Mouse (Mus musculus) liver, embryonic 16.5 days (tissue): Measurements from ENCODE around the gene Relch. TPM values are rescaled to one million over a fixed set of nuclear protein-coding genes. Genes with fewer than 3 reads are reported as not detected.

ENCODE experiments used
- ATAC-seq: fragments of 200-750 bp; cut with Nextera tagmentation; 2 replicates; pipeline ENCODE4 v1.8.0; 2017; ENCODE audit warnings: low read depth, mild to moderate bottlenecking, moderate number of reproducible peaks, moderate library complexity
- H3K27ac ChIP-seq: fragments of 300-500 bp; sonication (generic); 2 replicates; pipeline ENCODE4 v1.5.1; 2014; ENCODE audit warnings: mild to moderate bottlenecking, low read length
- H3K27me3 ChIP-seq: fragments of 300-500 bp; sonication (generic); 2 replicates; pipeline ENCODE4 v1.6.1; 2014; ENCODE audit warnings: low read depth, low read length, mixed read lengths; ENCODE audit not compliant: control insufficient read depth, insufficient read depth
- H3K36me3 ChIP-seq: fragments of 300-500 bp; sonication (generic); 2 replicates; pipeline ENCODE4 v1.6.1; 2014; ENCODE audit warnings: mild to moderate bottlenecking; ENCODE audit not compliant: control insufficient read depth, insufficient read depth
- H3K4me1 ChIP-seq: fragments of 300-500 bp; sonication (generic); 2 replicates; pipeline ENCODE4 v1.6.1; 2014; ENCODE audit warnings: low read depth, low read length, mixed read lengths; ENCODE audit not compliant: control insufficient read depth
- H3K4me2 ChIP-seq: fragments of 300-500 bp; sonication (generic); 2 replicates; pipeline ENCODE4 v1.6.1; 2014; ENCODE audit warnings: low read depth, low read length, mixed read lengths
- H3K4me3 ChIP-seq: fragments of 300-500 bp; sonication (generic); 2 replicates; pipeline ENCODE4 v1.5.1; 2014; ENCODE audit warnings: low read depth, mild to moderate bottlenecking, low read length
- H3K9ac ChIP-seq: fragments of 300-500 bp; sonication (generic); 2 replicates; pipeline ENCODE4 v1.6.1; 2014; ENCODE audit warnings: low read depth, low read length
- H3K9me3 ChIP-seq: fragments of 300-500 bp; sonication (generic); replicated peaks from 2 replicates; pipeline ENCODE4 v1.6.1; 2016; ENCODE audit warnings: low read length; ENCODE audit not compliant: control insufficient read depth
- WGBS: fragments of 180-500 bp; shearing (Covaris S2); extraction: QIAGEN DNeasy Blood & Tissue Kit; methylation state at CpG from one replicate; pipeline ENCODE4 v1.1.7; 2014; ENCODE audit not compliant: insufficient replicate concordance; 5-methylcytosine and 5-hydroxymethylcytosine counted together
- polyA plus RNA-seq: library from polyadenylated mRNA; unstranded; fragments of >200 nt; fragmentation: Nextera tagmentation; extraction: Ambion mirVana; gene quantifications from 2 replicates; pipeline ENCODE4 v1.2.1, GENCODE M21; 2015

Gene Relch
- polyA plus RNA-seq, 1 experiment from 2014 or later: 9.9 TPM

DNA sequence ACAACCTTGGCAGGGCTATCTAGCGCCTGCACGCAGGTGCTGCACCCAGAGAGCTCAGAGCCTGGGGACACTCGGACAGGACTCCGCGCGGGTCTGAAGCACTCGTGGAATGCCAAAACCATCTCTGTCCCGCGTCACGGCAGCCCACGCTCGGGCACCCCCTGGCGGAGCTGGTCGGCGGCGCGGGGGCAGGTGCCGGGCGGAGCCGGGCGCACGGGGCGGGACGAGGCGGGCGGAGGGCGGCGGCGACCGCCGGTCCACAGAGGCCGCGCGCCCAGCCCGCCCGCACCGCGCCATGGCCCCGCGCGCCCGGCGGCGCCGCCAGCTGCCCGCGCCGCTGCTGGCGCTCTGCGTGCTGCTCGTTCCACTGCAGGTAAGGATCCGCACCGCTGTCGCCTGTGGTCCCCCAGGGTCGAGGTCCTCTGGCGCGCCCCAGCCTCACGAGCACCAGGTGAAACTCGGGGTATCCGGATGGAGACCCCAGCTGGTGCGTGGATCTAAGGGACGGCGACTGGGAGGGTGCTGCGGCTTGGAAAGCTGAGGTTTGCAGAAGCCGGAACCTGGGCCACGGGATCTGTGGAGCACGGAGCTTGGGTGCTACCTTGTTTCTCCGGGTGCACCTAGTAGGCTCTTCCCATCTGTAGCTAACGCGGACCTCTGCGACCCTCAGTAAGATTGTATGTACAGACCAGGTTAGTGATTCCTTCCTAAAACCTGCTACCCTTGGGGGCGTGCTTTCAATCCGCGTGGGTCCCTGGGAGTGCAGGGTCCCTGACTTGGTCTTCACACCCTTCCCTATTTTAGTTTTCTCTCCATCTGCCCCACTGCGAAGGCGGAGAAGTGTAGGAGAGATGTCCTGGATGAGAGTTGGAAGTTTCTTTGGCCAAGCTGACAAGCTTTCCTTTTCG lies 117.0 kb downstream of the Relch start, which contains the start of gene Tnfrsf11a:
TSS of gene Tnfrsf11a (plus strand) at position 262 of the 908 bp plus-strand sequence.
- H3K27ac ChIP-seq: no peak within 1 kb of the TSS
- peak within 1 kb of the TSS; percentile 61 for H3K4me3 ChIP-seq
- H3K27me3 ChIP-seq: peaks cover 24% of the 10 kb centered on the region
- peaks cover 3% of the 10 kb centered on the region; the same call in 1 of the 2 replicates for H3K4me1 ChIP-seq
- no peaks in the 10 kb centered on the region for H3K36me3 ChIP-seq
- peak within 1 kb of the TSS; percentile 50 for H3K9ac ChIP-seq
- no peaks in the 10 kb centered on the region for H3K9me3 ChIP-seq
- peak within 1 kb of the TSS; percentile 75 for H3K4me2 ChIP-seq
- 3% methylated on average over 61 of the region's 77 CpGs for WGBS
- ATAC-seq: peak; percentile 75

GRCm38 (mm10) chr1:105781391-105782146 lies 117.9 kb downstream of the Relch start:
- 30% methylated on average over 12 of the region's 12 CpGs for WGBS
- no peak for ATAC-seq
- peak overlapping the region; percentile 61 for H3K4me3 ChIP-seq
- H3K9ac ChIP-seq: no peak overlapping the region
- peaks cover 3% of the 10 kb centered on the region; the same call in 1 of the 2 replicates for H3K4me1 ChIP-seq
- no peaks in the 10 kb centered on the region for H3K9me3 ChIP-seq
- no peak overlapping the region for H3K27ac ChIP-seq
- H3K27me3 ChIP-seq: peaks cover 24% of the 10 kb centered on the region
- peak overlapping the region; percentile 75 for H3K4me2 ChIP-seq
- H3K36me3 ChIP-seq: no peaks in the 10 kb centered on the region

DNA sequence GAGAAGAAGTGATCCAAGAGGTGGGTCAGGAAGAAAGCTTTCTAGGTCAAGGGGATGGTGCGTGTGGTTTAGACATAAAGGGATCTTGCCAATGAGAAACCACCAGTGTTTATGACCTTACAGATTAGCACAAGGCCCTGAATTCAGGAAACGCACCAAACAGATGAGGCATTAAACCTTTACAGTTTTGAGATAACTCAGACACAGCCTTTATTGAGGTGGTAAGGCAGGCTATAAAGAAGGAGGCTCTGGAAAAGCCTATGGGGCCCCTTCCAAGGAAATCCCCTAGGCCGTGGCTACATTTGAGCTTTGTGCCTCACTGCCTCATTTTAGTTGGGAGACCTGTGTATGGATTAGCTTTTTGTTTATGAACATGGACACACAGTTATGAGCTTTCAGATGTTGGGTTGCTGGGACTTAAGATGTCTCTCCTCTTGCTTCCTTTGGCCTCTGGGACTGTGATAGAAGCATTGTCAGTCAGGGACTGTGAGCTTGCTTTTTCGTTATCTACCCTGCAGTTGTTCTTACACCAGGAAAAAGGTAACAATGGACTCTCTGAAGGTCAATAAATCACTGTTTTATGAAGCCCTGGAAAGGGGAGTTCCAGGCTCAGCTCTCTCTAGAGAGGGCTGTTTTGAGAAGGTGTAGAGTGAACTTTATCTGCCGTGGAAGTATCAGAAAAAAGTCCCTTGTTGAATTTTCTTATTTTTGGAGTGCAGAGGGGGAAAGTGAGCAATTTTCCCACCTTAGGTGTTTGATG lies 120.8 kb downstream of the Relch start:
- no peak overlapping the region for H3K4me3 ChIP-seq
- peaks cover 24% of the 10 kb centered on the region for H3K27me3 ChIP-seq
- no peak overlapping the region for H3K9ac ChIP-seq
- no peak overlapping the region for H3K27ac ChIP-seq
- no peaks in the 10 kb centered on the region for H3K9me3 ChIP-seq
- H3K36me3 ChIP-seq: no peaks in the 10 kb centered on the region
- no peak for ATAC-seq
- H3K4me1 ChIP-seq: peaks cover 3% of the 10 kb centered on the region; the same call in 1 of the 2 replicates
- 43% methylated on average over 5 of the region's 5 CpGs for WGBS
- no peak overlapping the region for H3K4me2 ChIP-seq

DNA sequence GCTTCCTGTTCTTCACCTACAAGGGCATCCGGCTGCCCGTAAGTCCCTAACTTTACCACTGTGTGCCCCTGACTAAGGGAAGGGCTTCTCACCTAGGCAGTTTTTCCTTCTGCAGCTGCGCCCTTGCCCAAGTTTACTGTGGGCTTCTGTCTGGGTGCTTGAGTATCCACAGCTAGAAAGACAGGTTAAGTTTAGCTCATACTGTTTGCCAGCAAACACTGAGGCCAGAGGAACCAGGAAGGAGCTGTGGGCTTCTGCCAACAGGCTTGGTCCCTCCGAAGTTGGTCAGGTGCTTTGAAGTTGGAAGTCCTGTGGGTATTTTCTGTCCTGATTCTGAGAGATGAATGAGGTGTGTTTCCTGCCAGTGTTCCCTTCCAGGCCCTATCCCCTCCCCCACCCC lies 121.5 kb downstream of the Relch start:
- WGBS: 46% methylated on average over 4 of the region's 4 CpGs
- Histone ChIP-seq H3K4me2 (no peak overlapping the region), H3K4me3 (no peak overlapping the region), H3K9me3 (no peaks in the 10 kb centered on the region), H3K36me3 (no peaks in the 10 kb centered on the region), H3K27me3 (peaks cover 19% of the 10 kb centered on the region), H3K9ac (no peak overlapping the region), H3K27ac (no peak overlapping the region), H3K4me1 (peaks cover 3% of the 10 kb centered on the region; the same call in 1 of the 2 replicates)
- ATAC-seq: no peak

GRCm38 (mm10) chr1:105786731-105787357 lies 123.2 kb downstream of the Relch start:
- Histone ChIP-seq H3K4me3 (no peak overlapping the region), H3K4me1 (no peaks in the 10 kb centered on the region), H3K27ac (no peak overlapping the region), H3K9ac (no peak overlapping the region), H3K36me3 (no peaks in the 10 kb centered on the region), H3K27me3 (peaks cover 2% of the 10 kb centered on the region), H3K9me3 (no peaks in the 10 kb centered on the region), H3K4me2 (no peak overlapping the region)
- no peak for ATAC-seq
- WGBS: 30% methylated on average over 6 of the region's 6 CpGs

DNA sequence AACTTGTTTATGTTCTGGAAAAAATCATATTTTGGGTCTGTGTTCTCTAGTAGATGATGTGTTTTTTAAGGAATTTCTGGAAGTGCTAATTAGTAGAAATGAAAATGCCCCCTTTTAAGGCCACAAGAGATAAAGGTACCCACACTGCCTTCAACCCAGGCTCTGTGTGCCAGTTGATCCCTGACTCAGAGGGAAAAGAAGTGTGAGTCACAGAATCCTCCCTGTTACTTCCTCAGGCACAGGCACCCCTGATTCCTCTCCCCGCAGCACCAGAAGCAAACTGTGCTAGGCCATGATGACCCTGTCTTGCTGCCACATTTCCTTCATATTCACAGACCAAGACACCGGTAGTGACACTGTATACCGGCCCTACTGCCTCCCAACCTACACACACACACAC lies 126.4 kb downstream of the Relch start:
- no peak for ATAC-seq

GRCm38 (mm10) chr1:105794670-105795069 lies 131.0 kb downstream of the Relch start:
- Histone ChIP-seq H3K27ac (no peak overlapping the region), H3K27me3 (no peaks in the 10 kb centered on the region), H3K9me3 (no peaks in the 10 kb centered on the region), H3K9ac (no peak overlapping the region), H3K4me1 (no peaks in the 10 kb centered on the region), H3K4me2 (no peak overlapping the region), H3K36me3 (no peaks in the 10 kb centered on the region), H3K4me3 (no peak overlapping the region)
- 63% methylated on average over 6 of the region's 6 CpGs for WGBS
- no peak for ATAC-seq

More for the DNA sequence above, 126.4 kb downstream of the Relch start:
- H3K9me3 ChIP-seq: no peaks in the 10 kb centered on the region
- no peaks in the 10 kb centered on the region for H3K36me3 ChIP-seq
- H3K9ac ChIP-seq: no peak overlapping the region
- H3K27me3 ChIP-seq: no peaks in the 10 kb centered on the region
- no peak overlapping the region for H3K4me2 ChIP-seq
- WGBS: 59% methylated on average over 3 of the region's 3 CpGs
- no peak overlapping the region for H3K27ac ChIP-seq
- no peak overlapping the region for H3K4me3 ChIP-seq
- H3K4me1 ChIP-seq: no peaks in the 10 kb centered on the region

DNA sequence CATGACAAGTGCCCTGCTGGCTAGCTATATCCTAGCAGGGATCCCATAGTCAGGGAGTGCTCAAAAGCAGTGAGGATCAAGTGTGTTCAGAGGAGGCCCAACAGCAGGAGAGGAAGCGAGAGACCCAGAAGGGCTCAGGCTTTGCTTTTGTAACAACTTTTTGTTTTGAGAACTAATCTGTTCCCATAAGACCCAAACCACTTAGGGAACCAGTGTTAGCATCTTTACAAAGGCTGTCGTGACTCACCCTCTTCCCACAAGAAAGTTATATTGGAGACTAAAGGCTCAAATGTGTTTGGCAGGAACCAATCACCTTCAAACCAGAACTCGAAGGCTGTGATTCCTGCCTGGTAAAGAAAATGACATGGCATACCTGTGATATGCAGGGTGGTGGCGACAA lies 132.0 kb downstream of the Relch start:
- Histone ChIP-seq H3K27me3 (no peaks in the 10 kb centered on the region), H3K9ac (no peak overlapping the region), H3K4me2 (no peak overlapping the region), H3K27ac (no peak overlapping the region), H3K4me1 (no peaks in the 10 kb centered on the region; the same call in 1 of the 2 replicates), H3K4me3 (no peak overlapping the region), H3K9me3 (no peaks in the 10 kb centered on the region), H3K36me3 (no peaks in the 10 kb centered on the region)
- ATAC-seq: no peak
- WGBS: 56% methylated on average over 4 of the region's 4 CpGs
